Mouse (Mus musculus): Measurements from ENCODE around the gene Borcs8. TPM values are rescaled to one million over a fixed set of nuclear protein-coding genes. Genes with fewer than 3 reads are reported as not detected.

Borcs8 gene
- polyA plus RNA-seq, 1 experiment from 2014 or later: 49.3 TPM

- peak overlapping the region; percentile 45; the same call in 1 of the 2 replicates for H3K9ac ChIP-seq (ENCODE audit: low read depth, low read length)
- no peaks in the 10 kb centered on the region for H3K27me3 ChIP-seq (ENCODE audit: insufficient read depth, low read length)
- peak overlapping the region; percentile 48 for H3K4me3 ChIP-seq (replicated peaks; ENCODE audit: low read depth, low read length)
- no peaks in the 10 kb centered on the region for H3K4me1 ChIP-seq (replicated peaks; ENCODE audit: insufficient read depth, low read length)
- H3K36me3 ChIP-seq (ENCODE audit: insufficient read depth, low read length): no peaks in the 10 kb centered on the region
- no peak for TF ChIP-seq CTCF (IDR thresholded peaks at IDR 0.05; ENCODE audit: low read depth)
- 13% methylated on average over 38 of the region's 40 CpGs for WGBS
- no peaks in the 10 kb centered on the region for H3K9me3 ChIP-seq (replicated peaks; ENCODE audit: low read length)
- H3K27ac ChIP-seq: no peak overlapping the region
- ATAC-seq (replicated peaks; ENCODE audit: low FRiP score, low read depth) (peak; percentile 84), DNase-seq (ENCODE audit: low spot score) (peak; percentile 80)
- peak overlapping the region; percentile 90 for H3K4me2 ChIP-seq (ENCODE audit: low read length)
Measured at GRCm38 (mm10) chr8:70158069-70158853, 19.0 kb downstream of the Borcs8 start.

- Histone ChIP-seq H3K4me3 (replicated peaks; ENCODE audit: low read depth, low read length) (no peak overlapping the region), H3K9ac (ENCODE audit: low read depth, low read length) (no peak overlapping the region), H3K4me2 (ENCODE audit: low read length) (no peak overlapping the region), H3K9me3 (replicated peaks; ENCODE audit: low read length) (no peaks in the 10 kb centered on the region), H3K4me1 (replicated peaks; ENCODE audit: insufficient read depth, low read length) (no peaks in the 10 kb centered on the region), H3K27ac (no peak overlapping the region), H3K36me3 (ENCODE audit: insufficient read depth, low read length) (no peaks in the 10 kb centered on the region), H3K27me3 (ENCODE audit: insufficient read depth, low read length) (no peaks in the 10 kb centered on the region)
- ATAC-seq (replicated peaks; ENCODE audit: low FRiP score, low read depth) (no peak), DNase-seq (ENCODE audit: low spot score) (no peak)
- no peak for TF ChIP-seq CTCF (IDR thresholded peaks at IDR 0.05; ENCODE audit: low read depth)
- 73% methylated on average over 4 of the region's 4 CpGs for WGBS
Measured at GRCm38 (mm10) chr8:70159211-70159610, 19.9 kb downstream of the Borcs8 start.

- H3K27me3 ChIP-seq (ENCODE audit: insufficient read depth, low read length): no peaks in the 10 kb centered on the region
- H3K9me3 ChIP-seq (replicated peaks; ENCODE audit: low read length): no peaks in the 10 kb centered on the region
- H3K36me3 ChIP-seq (ENCODE audit: insufficient read depth, low read length): no peaks in the 10 kb centered on the region
- ATAC-seq (replicated peaks; ENCODE audit: low FRiP score, low read depth): no peak
- no peak for DNase-seq (ENCODE audit: low spot score)
- H3K9ac ChIP-seq (ENCODE audit: low read depth, low read length): no peak overlapping the region
- H3K4me1 ChIP-seq (replicated peaks; ENCODE audit: insufficient read depth, low read length): no peaks in the 10 kb centered on the region
- no peak overlapping the region for H3K4me2 ChIP-seq (ENCODE audit: low read length)
- TF ChIP-seq CTCF (IDR thresholded peaks at IDR 0.05; ENCODE audit: low read depth): no peak
- no peak overlapping the region for H3K27ac ChIP-seq
- 67% methylated on average over 13 of the region's 13 CpGs for WGBS
- H3K4me3 ChIP-seq (replicated peaks; ENCODE audit: low read depth, low read length): no peak overlapping the region
Measured at GRCm38 (mm10) chr8:70160015-70160414, 20.7 kb downstream of the Borcs8 start.

- no peak overlapping the region for H3K4me2 ChIP-seq (ENCODE audit: low read length)
- no peaks in the 10 kb centered on the region for H3K36me3 ChIP-seq (ENCODE audit: insufficient read depth, low read length)
- no peak overlapping the region for H3K9ac ChIP-seq (ENCODE audit: low read depth, low read length)
- ATAC-seq (replicated peaks; ENCODE audit: low FRiP score, low read depth): no peak
- no peaks in the 10 kb centered on the region for H3K27me3 ChIP-seq (ENCODE audit: insufficient read depth, low read length)
- TF ChIP-seq CTCF (IDR thresholded peaks at IDR 0.05; ENCODE audit: low read depth): no peak
- no peak overlapping the region for H3K27ac ChIP-seq
- no peak overlapping the region for H3K4me3 ChIP-seq (replicated peaks; ENCODE audit: low read depth, low read length)
- DNase-seq (ENCODE audit: low spot score): no peak
- H3K9me3 ChIP-seq (replicated peaks; ENCODE audit: low read length): no peaks in the 10 kb centered on the region
- no peaks in the 10 kb centered on the region for H3K4me1 ChIP-seq (replicated peaks; ENCODE audit: insufficient read depth, low read length)
- WGBS: 85% methylated on average over 3 of the region's 3 CpGs
Measured at GRCm38 (mm10) chr8:70163316-70163715, 24.0 kb downstream of the Borcs8 start.

- ATAC-seq (replicated peaks; ENCODE audit: low FRiP score, low read depth) (peak; percentile 86), DNase-seq (ENCODE audit: low spot score) (peak; percentile 79)
- H3K9me3 ChIP-seq (replicated peaks; ENCODE audit: low read length): no peaks in the 10 kb centered on the region
- no peaks in the 10 kb centered on the region for H3K4me1 ChIP-seq (replicated peaks; ENCODE audit: insufficient read depth, low read length)
- H3K9ac ChIP-seq (ENCODE audit: low read depth, low read length): peak overlapping the region; percentile 43
- peak overlapping the region; percentile 57 for H3K4me2 ChIP-seq (ENCODE audit: low read length)
- H3K27ac ChIP-seq: no peak overlapping the region
- TF ChIP-seq CTCF (IDR thresholded peaks at IDR 0.05; ENCODE audit: low read depth): peak; percentile 98
- H3K4me3 ChIP-seq (replicated peaks; ENCODE audit: low read depth, low read length): no peak overlapping the region; the same call in 1 of the 2 replicates
- H3K27me3 ChIP-seq (ENCODE audit: insufficient read depth, low read length): no peaks in the 10 kb centered on the region
- no peaks in the 10 kb centered on the region for H3K36me3 ChIP-seq (ENCODE audit: insufficient read depth, low read length)
- WGBS: 3% methylated on average over 21 of the region's 21 CpGs
Measured at GRCm38 (mm10) chr8:70166504-70167110, 27.3 kb downstream of the Borcs8 start.

- Histone ChIP-seq H3K9me3 (replicated peaks; ENCODE audit: low read length) (no peaks in the 10 kb centered on the region), H3K27ac (no peak overlapping the region), H3K4me3 (replicated peaks; ENCODE audit: low read depth, low read length) (no peak overlapping the region), H3K9ac (ENCODE audit: low read depth, low read length) (no peak overlapping the region), H3K4me1 (replicated peaks; ENCODE audit: insufficient read depth, low read length) (no peaks in the 10 kb centered on the region), H3K27me3 (ENCODE audit: insufficient read depth, low read length) (no peaks in the 10 kb centered on the region), H3K4me2 (ENCODE audit: low read length) (no peak overlapping the region), H3K36me3 (ENCODE audit: insufficient read depth, low read length) (no peaks in the 10 kb centered on the region)
- ATAC-seq (replicated peaks; ENCODE audit: low FRiP score, low read depth) (no peak), DNase-seq (ENCODE audit: low spot score) (no peak)
- 82% methylated on average over 3 of the region's 3 CpGs for WGBS
- no peak for TF ChIP-seq CTCF (IDR thresholded peaks at IDR 0.05; ENCODE audit: low read depth)
Measured at GRCm38 (mm10) chr8:70170116-70170515, 30.8 kb downstream of the Borcs8 start.
